Mouse (Mus musculus) left cerebral cortex, adult 8-10 months (tissue): ENCODE results near the gene Ankrd65. TPM values are rescaled to one million over a fixed set of nuclear protein-coding genes. Genes with fewer than 3 reads are reported as not detected.
"Not testable (repeated sequence)": the region's sequence is repeated elsewhere in the genome, so short reads cannot be mapped to it uniquely, and the experiment has no call there.

Experiments
- DNase-seq, 2 experiments: peaks; one replicate each; pipeline ENCODE4 v3.0.0; 2022; ENCODE audit warnings: low spot score in 2 of 2
- total RNA-seq, 4 experiments: library from RNA; stranded (reverse); gene quantifications; 2 replicates each; pipeline ENCODE4 v1.2.4; 2022

Gene Ankrd65
- under 1 TPM in 1 of 4 experiments, not detected in 3; 0.35 TPM for total RNA-seq

GRCm38 (mm10) chr4:155790021-155790489 lies at the start of gene Ankrd65:
TSS of gene Ankrd65 (plus strand) at chr4:155790439.
- no peak for DNase-seq

- not testable (repeated sequence) for DNase-seq
Observed at GRCm38 (mm10) chr4:155740681-155741080, 49.6 kb upstream of the Ankrd65 start.

GRCm38 (mm10) chr4:155742684-155743083 lies 47.6 kb upstream of the Ankrd65 start:
- DNase-seq, result no peak

GRCm38 (mm10) chr4:155744474-155744873 lies 45.8 kb upstream of the Ankrd65 start:
- DNase-seq, result no peak

GRCm38 (mm10) chr4:155745136-155745535 lies 45.1 kb upstream of the Ankrd65 start:
- no peak for DNase-seq

- no peak for DNase-seq
Observed at GRCm38 (mm10) chr4:155746036-155746548, 44.1 kb upstream of the Ankrd65 start.

GRCm38 (mm10) chr4:155746575-155747490 lies 43.4 kb upstream of the Ankrd65 start:
- DNase-seq, result no peak

- DNase-seq, result no peak
Observed at GRCm38 (mm10) chr4:155757011-155757410, 33.2 kb upstream of the Ankrd65 start.

GRCm38 (mm10) chr4:155759862-155760612 lies 30.2 kb upstream of the Ankrd65 start:
- no peak for DNase-seq

- peak; percentile 95 to 97 for DNase-seq
Observed at GRCm38 (mm10) chr4:155760613-155761355, 29.5 kb upstream of the Ankrd65 start, which contains the start of gene Atad3a. TSS of gene Atad3a (minus strand) at chr4:155761093.

- no peak for DNase-seq
Observed at GRCm38 (mm10) chr4:155761356-155762099, 28.7 kb upstream of the Ankrd65 start.

- no peak for DNase-seq
Observed at GRCm38 (mm10) chr4:155762357-155762756, 27.9 kb upstream of the Ankrd65 start.

- no peak for DNase-seq
Observed at GRCm38 (mm10) chr4:155769496-155769879, 20.8 kb upstream of the Ankrd65 start.

- DNase-seq, result peak; percentile 76 to 85
Observed at GRCm38 (mm10) chr4:155769880-155770512, 20.2 kb upstream of the Ankrd65 start.

GRCm38 (mm10) chr4:155770626-155771025 lies 19.6 kb upstream of the Ankrd65 start:
- DNase-seq, result no peak

- no peak for DNase-seq
Observed at GRCm38 (mm10) chr4:155771706-155772105, 18.5 kb upstream of the Ankrd65 start.

GRCm38 (mm10) chr4:155772786-155773185 lies 17.5 kb upstream of the Ankrd65 start:
- no peak for DNase-seq

- DNase-seq, result no peak
Observed at GRCm38 (mm10) chr4:155773335-155774078, 16.7 kb upstream of the Ankrd65 start.

GRCm38 (mm10) chr4:155774280-155774754 lies 15.9 kb upstream of the Ankrd65 start, which contains the start of gene Vwa1:
TSS of gene Vwa1 (minus strand) at chr4:155774698.
- DNase-seq, result peak; percentile 78 to 87
